Mouse (Mus musculus) 3T3-L1 (cell line): Measurements from ENCODE around the gene Emp1.

ENCODE experiments used
- DNase-seq: peaks from one replicate; pipeline ENCODE4 v3.0.0-alpha.2; 2015; ENCODE audit warnings: low read depth, low spot score

Emp1 gene

GRCm38 (mm10) chr6:135364041-135364745 lies 1.8 kb downstream of the Emp1 start:
- DNase-seq: peak; percentile 93

- peak; percentile 81 for DNase-seq
Measured at GRCm38 (mm10) chr6:135364891-135365301, 2.6 kb downstream of the Emp1 start.

- peak; percentile 52 for DNase-seq
Measured at GRCm38 (mm10) chr6:135365614-135366013, 3.3 kb downstream of the Emp1 start.

GRCm38 (mm10) chr6:135368230-135368629 lies 5.9 kb downstream of the Emp1 start:
- DNase-seq: no peak

- DNase-seq: no peak
Measured at GRCm38 (mm10) chr6:135369551-135369968, 7.2 kb downstream of the Emp1 start.

GRCm38 (mm10) chr6:135370954-135371353 lies 8.6 kb downstream of the Emp1 start:
- DNase-seq: no peak

GRCm38 (mm10) chr6:135373357-135373756 lies 11.0 kb downstream of the Emp1 start:
- no peak for DNase-seq

GRCm38 (mm10) chr6:135375818-135376217 lies 13.5 kb downstream of the Emp1 start:
- DNase-seq: no peak

GRCm38 (mm10) chr6:135376248-135376647 lies 13.9 kb downstream of the Emp1 start:
- no peak for DNase-seq

- DNase-seq: peak; percentile 70
Measured at GRCm38 (mm10) chr6:135377583-135378319, 15.4 kb downstream of the Emp1 start.

- DNase-seq: peak; percentile 52
Measured at GRCm38 (mm10) chr6:135383919-135384318, 21.6 kb downstream of the Emp1 start.

- DNase-seq: peak; percentile 50
Measured at GRCm38 (mm10) chr6:135385738-135386459, 23.6 kb downstream of the Emp1 start.

GRCm38 (mm10) chr6:135387653-135388052 lies 25.3 kb downstream of the Emp1 start:
- DNase-seq: no peak

GRCm38 (mm10) chr6:135388711-135389110 lies 26.4 kb downstream of the Emp1 start:
- no peak for DNase-seq

- DNase-seq: no peak
Measured at GRCm38 (mm10) chr6:135390398-135390797, 28.1 kb downstream of the Emp1 start.

GRCm38 (mm10) chr6:135395375-135395774 lies 33.0 kb downstream of the Emp1 start:
- no peak for DNase-seq

- no peak for DNase-seq
Measured at GRCm38 (mm10) chr6:135397089-135397488, 34.7 kb downstream of the Emp1 start.

- DNase-seq: no peak
Measured at GRCm38 (mm10) chr6:135397788-135398187, 35.4 kb downstream of the Emp1 start.

- DNase-seq: no peak
Measured at GRCm38 (mm10) chr6:135398801-135399200, 36.5 kb downstream of the Emp1 start.

GRCm38 (mm10) chr6:135400306-135400705 lies 38.0 kb downstream of the Emp1 start:
- peak; percentile 90 for DNase-seq

GRCm38 (mm10) chr6:135405093-135405492 lies 42.7 kb downstream of the Emp1 start:
- DNase-seq: no peak

GRCm38 (mm10) chr6:135407323-135407722 lies 45.0 kb downstream of the Emp1 start:
- DNase-seq: peak; percentile 51
